Mouse (Mus musculus): Measurements from ENCODE around the gene Rab11fip4. TPM values are rescaled to one million over a fixed set of nuclear protein-coding genes. Genes with fewer than 3 reads are reported as not detected.

Gene Rab11fip4
- polyA plus RNA-seq, 1 experiment: not detected

DNA sequence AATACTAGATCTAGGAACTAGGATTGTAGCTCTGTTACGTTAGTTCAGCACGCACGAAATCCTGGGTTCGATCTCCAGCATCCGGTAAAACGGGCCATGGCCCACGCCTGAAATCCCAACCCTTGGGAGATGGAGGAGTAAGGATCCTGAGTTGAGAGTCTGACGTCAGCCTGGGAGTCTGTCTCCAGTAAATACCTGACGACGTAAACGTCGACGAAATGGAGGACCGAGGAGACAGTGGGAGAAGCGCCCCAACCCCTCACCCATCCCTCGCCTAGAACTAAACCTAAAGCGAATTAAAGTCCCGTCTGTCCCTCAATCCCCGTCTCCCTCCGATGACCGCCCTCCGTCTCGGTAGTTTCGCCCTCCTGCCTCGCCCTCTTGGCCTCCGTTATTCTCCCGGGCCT, 112.9 kb downstream of the Rab11fip4 start:
- TF ChIP-seq GATA1 (IDR thresholded peaks at IDR 0.05; ENCODE audit: low read length): no peak

DNA sequence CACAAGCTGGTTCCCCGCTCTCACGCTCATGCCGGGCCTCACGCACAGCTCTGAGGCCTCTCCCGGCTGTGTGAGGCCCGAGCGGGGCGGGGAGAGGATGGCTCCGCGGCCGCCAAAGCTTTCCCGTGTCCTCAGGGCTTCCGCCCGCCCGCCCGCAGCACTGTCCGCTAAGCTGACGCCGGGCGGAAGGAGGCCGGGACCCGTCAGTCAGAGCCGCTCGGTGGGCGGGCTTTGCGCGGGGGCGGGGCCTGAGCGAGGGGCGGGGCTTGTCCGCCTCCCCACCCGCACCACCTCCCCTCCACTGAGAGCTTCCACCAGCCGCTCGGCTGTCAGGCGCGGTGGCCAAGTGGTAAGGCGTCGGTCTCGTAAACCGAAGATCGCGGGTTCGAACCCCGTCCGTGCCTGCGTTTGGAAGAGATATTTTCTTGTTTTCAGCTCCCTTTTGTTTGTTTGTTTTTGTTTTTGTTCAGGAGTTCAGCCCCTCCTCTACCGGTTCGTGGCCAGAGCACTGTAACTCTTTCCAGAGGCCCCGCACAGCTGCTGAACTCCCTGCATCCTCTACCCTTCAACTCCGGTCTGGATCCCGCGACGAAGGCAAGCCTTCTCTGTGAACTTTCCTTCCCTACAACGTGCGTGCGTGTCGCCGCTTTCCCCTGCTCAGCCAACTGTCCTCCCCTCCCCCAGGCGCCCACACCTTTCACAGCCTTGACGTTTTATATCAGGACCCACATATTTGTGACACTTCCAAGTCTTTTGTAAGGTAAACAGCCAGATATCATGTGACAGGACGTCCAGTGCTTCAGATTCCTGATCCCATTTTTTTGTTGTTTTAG, 113.5 kb downstream of the Rab11fip4 start:
- TF ChIP-seq GATA1 (IDR thresholded peaks at IDR 0.05; ENCODE audit: low read length): no peak

DNA sequence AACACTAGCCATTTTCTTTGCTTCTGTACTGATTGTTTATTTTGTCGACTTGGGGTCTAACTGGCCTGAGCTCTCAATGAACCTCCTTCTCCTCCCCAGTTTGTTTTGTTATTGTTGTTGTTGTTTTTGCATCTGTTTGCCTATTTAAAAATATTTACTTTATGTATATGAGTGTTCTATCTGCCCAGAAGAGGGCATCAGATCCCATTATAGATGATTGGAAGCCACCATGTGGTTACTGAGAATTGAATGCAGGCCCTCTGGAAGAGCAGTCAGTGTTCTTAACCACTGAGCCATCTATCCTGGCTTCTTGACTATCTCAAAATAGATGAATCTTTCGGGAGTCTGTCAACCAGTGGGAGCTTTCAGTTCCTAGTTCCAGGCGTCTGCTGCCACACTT, 116.1 kb downstream of the Rab11fip4 start:
- TF ChIP-seq GATA1 (IDR thresholded peaks at IDR 0.05; ENCODE audit: low read length): no peak

DNA sequence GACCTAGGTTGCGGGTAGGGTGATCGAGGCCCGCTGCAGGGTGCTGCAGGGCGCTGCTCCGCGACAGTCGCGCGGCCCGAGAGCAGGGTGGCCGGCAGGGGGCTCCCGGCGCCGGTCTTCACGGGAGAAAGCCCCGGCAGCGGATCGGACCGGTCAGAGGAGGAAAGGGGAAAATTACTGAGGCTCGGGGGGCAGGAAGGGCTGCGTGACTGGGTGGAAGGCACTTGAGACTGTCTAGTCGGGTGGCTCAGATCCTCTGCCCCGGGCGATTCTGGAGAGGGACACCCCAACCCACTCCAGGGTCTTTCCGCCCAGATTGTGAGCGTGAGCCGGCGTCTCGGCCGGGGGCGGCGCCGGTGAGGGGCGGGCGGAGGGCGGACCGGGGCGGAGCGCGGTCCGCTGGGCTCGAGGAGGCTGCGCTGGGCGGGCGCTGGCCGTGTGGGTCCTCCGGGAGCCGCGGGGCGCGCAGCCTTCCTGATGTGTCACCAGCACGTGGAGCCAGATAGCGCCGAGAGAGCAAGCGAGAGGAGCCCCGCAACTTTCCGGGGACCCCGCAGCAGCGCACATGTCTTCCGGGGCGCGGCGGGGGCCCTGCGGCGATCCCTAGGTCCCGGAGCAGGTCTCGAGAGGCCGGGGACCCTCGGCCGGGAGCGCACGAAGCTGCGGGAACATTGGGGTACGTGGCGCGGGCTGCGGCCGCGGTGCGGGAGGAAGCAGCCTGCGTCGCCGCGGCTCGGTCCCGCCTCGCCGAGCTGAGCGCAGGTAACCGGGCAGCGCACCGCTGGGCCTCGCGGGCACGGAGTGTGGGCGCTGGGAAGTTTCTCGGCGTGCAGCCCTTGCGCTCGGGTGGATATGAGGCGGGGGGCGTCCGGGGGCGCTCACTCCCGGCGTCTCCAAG, 120.1 kb downstream of the Rab11fip4 start:
- no peak for TF ChIP-seq GATA1 (IDR thresholded peaks at IDR 0.05; ENCODE audit: low read length)

DNA sequence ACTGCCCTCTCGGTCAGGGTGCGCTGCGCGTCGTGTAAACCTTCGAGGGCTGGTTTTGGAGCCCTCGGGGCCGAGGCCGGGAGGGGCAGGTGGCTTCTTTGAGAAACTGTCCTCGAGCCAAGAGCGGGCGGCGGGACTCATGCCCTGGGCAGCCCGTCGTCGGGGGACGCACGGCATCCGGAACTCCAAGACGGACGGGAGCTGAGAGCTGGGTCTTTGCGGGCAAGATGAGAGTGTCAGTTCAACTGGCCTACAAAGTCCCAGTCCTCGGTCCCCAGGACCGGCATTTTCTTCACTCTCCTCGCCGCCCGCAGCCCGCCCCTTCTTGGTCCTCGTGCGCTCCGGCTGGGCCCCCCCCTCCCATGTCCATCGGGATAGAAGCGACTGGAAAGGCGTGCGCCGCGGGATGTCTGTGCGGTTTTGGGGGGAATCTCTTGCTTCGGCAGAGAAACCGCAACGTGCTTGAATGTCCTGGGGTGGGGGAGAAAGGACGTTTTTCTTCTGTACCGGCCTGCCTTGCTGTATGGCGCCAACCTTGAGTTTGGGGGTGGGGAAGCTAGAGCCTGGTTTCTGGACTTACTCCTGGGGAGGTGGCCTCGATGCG, 120.9 kb downstream of the Rab11fip4 start:
- no peak for TF ChIP-seq GATA1 (IDR thresholded peaks at IDR 0.05; ENCODE audit: low read length)

DNA sequence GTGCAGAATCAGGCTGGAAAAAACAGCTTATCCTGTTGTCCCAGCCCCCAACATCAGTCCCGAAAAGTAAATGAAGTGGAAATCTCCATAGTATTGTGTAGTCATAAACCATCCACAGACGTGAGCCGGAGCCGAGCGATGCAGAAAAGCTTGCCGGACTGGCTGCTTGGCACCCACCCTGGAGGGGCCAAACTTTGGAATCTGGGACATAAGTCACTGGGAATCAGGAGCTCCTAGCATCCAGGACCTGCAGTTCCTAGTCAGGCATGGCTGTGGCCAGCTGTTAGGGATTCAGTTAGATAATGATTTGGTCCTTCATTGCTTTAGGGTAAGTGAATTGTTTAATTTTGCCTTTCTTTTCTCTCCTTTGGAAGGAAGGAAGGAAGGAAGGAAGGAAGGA, 122.2 kb downstream of the Rab11fip4 start:
- no peak for TF ChIP-seq GATA1 (IDR thresholded peaks at IDR 0.05; ENCODE audit: low read length)

DNA sequence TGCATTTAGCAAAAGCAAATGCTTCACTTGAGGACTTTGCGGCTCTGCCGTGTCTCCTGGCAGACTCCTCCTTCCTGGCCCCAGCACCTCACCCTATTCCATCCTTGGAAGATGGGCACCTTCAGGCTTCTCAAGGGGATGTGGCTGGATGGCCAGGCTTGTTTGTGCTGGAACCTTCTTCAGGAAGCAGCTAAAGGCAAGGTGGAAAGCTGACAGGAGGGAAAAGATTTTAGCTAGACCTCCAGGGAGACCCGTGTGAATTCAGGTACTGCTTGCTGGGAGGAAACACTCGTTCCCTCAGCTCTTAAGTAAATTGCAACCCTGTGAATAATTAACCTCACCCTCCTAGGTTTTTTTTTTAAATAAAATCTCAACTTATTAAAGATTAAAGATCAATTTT, 122.7 kb downstream of the Rab11fip4 start:
- no peak for TF ChIP-seq GATA1 (IDR thresholded peaks at IDR 0.05; ENCODE audit: low read length)

DNA sequence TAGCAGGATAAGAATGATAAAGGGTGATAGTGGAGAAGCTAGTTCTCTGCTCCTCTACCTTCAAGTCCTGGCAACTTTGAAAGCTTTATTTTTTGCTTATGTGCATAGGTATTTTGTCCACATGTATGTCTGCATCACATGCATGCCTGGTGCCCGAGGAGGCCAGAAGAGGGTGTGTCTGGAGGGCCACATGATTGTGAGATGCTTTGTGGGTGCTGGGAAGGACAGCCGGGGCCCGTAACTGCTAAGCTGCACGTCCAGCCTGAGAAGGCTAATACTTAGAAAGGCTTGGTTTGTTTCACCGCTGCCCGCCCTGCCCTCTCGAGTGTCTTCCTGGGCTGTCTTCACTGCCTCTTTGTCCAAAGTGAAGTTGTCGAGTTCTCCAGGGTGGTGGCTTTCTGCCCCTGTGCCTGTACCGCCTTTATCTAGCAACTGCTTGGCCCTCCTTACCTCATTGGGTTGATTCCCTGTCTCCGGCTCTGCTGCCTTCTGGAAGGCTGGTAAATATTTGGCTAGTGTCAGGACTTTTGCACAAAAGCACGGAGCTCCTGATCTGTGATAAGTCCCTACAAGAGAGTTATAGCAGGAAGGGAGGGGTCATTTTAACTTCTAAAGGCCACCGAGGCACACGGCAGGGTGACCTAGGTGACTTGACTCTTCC, 123.2 kb downstream of the Rab11fip4 start:
- TF ChIP-seq GATA1 (IDR thresholded peaks at IDR 0.05; ENCODE audit: low read length): no peak

DNA sequence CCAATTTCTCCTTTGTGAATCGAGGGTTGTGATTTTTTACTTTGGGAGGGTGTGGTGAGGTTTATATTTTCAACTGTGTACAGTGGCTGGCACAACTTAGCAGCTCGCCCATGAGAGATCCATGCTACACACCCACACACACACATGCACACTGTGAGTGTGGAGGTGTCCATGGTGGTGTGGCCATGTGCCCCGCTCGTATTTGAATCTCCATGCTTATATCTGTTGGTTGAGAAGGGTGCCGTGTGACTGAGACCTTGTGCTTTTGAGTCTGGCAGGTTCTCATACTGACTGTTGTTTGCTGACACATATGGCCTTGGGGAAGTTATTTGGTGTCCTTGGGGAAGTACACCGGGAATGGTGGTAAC, 123.7 kb downstream of the Rab11fip4 start:
- no peak for TF ChIP-seq GATA1 (IDR thresholded peaks at IDR 0.05; ENCODE audit: low read length)

DNA sequence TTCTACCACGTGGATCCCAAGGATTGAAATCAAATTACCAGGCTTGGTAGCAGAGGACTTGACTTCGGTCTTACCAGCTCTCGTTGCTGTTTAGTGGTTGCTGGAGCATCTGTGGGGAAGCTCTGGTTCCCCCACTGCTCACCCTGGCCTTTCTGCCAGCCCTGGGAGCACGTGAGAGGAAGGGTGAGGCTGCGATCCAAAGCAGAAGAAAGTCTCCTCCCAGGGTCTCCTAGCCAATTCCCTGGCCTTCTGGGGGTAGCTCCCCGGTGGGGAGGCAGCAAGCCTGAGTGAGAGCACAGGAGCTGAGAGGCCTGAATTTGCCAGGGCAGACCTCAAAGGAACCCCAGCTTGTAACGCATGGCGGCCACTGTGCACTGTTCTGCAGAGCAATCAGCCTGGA, 124.3 kb downstream of the Rab11fip4 start:
- TF ChIP-seq GATA1 (IDR thresholded peaks at IDR 0.05; ENCODE audit: low read length): no peak

DNA sequence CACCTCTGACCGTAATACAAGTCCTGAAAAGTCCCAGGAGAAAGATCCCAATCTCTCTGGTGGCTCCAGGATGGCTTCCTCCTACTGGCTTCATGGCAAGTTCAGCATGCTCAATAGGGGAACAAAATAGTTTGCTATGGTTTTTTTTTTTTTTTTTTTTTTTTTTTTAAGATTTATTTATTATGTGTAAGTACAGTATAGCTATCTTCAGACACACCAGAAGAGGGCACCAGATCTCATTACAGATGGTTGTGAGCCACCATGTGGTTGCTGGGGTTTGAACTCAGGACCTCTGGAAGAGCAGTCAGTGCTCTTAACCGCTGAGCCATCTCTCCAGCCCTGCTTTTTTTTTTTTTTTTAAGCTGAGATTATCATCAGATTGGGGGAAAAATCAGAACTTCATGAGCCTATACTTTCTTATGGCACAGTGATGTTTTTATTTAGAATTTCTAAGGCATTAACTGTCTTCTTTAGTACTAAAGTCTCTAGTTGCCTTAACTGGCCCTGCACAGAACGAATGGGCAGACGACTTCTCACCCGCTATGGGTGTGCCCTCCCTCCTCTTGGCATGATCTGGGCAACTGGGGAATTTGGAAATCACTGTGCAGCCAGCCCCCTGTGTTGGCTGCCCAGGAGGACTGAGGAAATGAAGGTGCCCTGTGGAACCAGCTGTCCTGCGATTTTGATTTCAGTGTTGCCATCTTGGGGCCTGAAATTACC, 124.9 kb downstream of the Rab11fip4 start:
- TF ChIP-seq GATA1 (IDR thresholded peaks at IDR 0.05; ENCODE audit: low read length): no peak

DNA sequence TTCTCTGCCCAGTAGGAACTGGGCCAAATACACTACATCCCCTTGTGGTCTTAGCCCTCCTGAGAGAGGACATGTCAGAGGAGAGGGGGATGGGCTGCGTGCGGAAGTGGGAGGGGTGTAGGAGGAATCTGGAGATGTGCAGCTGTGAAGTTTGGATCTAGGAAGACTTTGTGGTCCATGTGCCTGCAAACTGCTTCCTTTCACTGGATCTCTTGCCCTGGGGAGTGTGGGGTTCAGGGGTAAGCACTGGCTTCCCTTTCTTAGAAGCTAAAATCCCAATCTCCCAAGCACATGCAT, 125.4 kb downstream of the Rab11fip4 start:
- no peak for TF ChIP-seq GATA1 (IDR thresholded peaks at IDR 0.05; ENCODE audit: low read length)

DNA sequence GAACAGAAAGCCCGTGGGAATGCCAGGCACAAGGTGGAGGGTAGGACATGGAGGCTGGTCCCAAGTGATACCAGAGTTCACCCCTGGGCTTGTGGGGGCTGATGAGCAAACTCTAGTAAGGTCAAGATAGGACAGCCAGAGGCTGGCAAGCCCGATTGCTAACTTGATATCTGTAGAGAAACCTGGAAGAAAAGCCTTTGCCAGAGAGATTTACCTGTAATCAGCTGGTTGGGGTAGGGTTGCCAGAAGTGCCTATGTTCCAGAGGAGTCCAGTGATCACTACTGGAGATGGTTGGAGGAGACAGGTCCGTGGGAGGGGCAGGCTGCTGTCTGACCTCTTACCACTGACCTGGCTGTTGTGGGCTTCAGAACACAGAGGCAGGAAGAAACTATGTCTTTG, 126.3 kb downstream of the Rab11fip4 start:
- TF ChIP-seq GATA1 (IDR thresholded peaks at IDR 0.05; ENCODE audit: low read length): no peak

DNA sequence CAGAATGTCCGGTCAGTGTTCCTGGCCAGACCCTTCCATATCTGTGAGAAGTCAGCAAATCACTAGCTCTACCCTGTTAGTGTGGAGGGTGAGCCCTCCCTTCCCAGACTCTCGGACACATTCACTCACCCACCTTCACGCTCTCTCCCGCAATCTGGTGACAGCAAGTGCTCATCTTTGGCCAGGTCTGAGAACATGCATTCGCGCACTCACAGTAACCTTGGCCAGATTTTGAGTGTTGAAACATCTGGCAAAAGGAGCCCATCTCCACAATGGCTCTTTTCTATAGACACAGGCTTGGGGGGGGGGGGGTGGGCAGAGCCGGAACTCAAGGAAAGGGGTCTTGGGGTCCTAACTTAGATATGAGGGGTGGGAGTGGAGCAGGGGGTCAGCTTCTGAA, 126.8 kb downstream of the Rab11fip4 start:
- no peak for TF ChIP-seq GATA1 (IDR thresholded peaks at IDR 0.05; ENCODE audit: low read length)

DNA sequence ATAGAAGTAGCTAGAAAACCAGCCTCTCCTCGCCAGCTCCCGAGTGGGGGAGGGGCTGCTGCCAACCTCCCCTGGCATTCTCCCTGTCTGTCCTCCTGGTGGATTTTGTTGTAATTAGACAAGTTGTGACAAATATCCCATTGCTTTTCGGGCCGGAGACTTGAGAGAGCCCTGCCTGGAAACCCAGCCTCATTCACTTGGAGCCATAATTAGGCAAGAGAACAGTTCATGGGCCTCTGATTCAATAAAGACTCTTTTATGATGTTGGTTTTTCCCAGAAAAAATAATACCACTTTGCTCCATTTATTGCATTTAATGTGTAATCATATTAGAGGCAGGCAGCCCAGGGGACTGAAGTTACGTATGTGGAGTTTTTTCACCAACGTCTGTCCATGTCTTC, 127.2 kb downstream of the Rab11fip4 start:
- TF ChIP-seq GATA1 (IDR thresholded peaks at IDR 0.05; ENCODE audit: low read length): no peak
